Mouse (Mus musculus): ENCODE measurements around the gene Vmn1r4. TPM values are rescaled to one million over a fixed set of nuclear protein-coding genes. Genes with fewer than 3 reads are reported as not detected.

The Vmn1r4 gene
- polyA plus RNA-seq, 1 experiment, result 0.18 TPM

DNA sequence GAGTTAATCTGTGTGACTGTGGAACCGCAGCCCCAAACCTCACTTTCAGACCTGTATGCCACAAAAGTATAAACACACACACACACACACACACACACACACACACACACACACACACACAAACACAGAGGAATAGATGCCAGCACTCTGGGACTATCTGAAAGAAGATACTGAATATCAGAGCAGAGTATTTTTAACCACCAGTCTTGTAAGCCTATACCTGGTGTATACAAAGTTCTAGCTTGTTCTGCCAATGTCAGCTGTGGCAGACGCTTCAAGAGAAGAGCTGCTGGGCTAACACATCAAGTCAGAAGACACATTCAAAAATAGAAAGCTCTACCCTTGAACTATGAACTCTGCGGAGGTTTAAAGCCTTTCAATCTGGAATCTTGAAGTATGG lies 24.2 kb upstream of the Vmn1r4 start:
- TF ChIP-seq CTCF (IDR thresholded peaks at IDR 0.05; ENCODE audit: borderline replicate concordance, control insufficient read depth, extremely low read depth, insufficient read depth, low read length, poor library complexity) (no peak), POLR2A (IDR thresholded peaks at IDR 0.05; ENCODE audit: control insufficient read depth, extremely low read depth, insufficient read depth, low read length, poor library complexity) (no peak)
- Histone ChIP-seq H3K4me1 (replicated peaks; ENCODE audit: control insufficient read depth, insufficient read depth, low read length) (peaks cover 4% of the 10 kb centered on the region; the same call in 1 of the 2 replicates), H3K36me3 (ENCODE audit: control insufficient read depth, insufficient read depth, low read length) (no peaks in the 10 kb centered on the region), H3K27ac (ENCODE audit: control insufficient read depth, insufficient read depth, low read length) (no peak overlapping the region), H3K4me3 (ENCODE audit: control insufficient read depth, insufficient read depth, low read length) (no peak overlapping the region), H3K27me3 (ENCODE audit: control insufficient read depth, insufficient read depth, low read length) (no peaks in the 10 kb centered on the region)
- DNase-seq, result no peak
- WGBS, result 77% methylated on average over 3 of the region's 3 CpGs

DNA sequence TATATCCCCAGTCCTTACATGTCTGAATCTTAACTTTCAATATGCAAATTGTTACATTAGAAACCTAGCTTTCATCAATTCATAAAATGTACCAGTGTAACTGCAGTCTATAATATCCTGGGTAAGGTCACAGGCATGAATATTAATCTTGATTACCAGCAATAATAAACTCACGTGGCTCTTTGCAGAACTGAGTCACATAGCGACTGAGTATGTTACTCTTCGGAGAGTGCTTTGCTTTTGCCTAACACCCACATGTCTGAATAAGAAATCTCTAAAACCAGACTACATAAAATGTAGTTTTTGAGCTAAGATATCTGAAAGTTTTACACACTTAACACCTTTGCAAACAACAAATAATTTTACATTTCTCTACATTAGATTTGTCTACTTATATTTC lies 22.5 kb upstream of the Vmn1r4 start:
- Histone ChIP-seq H3K36me3 (ENCODE audit: control insufficient read depth, insufficient read depth, low read length) (no peaks in the 10 kb centered on the region), H3K4me3 (ENCODE audit: control insufficient read depth, insufficient read depth, low read length) (no peak overlapping the region), H3K27ac (ENCODE audit: control insufficient read depth, insufficient read depth, low read length) (no peak overlapping the region), H3K4me1 (replicated peaks; ENCODE audit: control insufficient read depth, insufficient read depth, low read length) (peaks cover 4% of the 10 kb centered on the region; the same call in 1 of the 2 replicates), H3K27me3 (ENCODE audit: control insufficient read depth, insufficient read depth, low read length) (no peaks in the 10 kb centered on the region)
- 50% methylated on average over 3 of the region's 3 CpGs for WGBS
- no peak for DNase-seq
- TF ChIP-seq POLR2A (IDR thresholded peaks at IDR 0.05; ENCODE audit: control insufficient read depth, extremely low read depth, insufficient read depth, low read length, poor library complexity), result no peak
- no peak for TF ChIP-seq CTCF (IDR thresholded peaks at IDR 0.05; ENCODE audit: borderline replicate concordance, control insufficient read depth, extremely low read depth, insufficient read depth, low read length, poor library complexity)

DNA sequence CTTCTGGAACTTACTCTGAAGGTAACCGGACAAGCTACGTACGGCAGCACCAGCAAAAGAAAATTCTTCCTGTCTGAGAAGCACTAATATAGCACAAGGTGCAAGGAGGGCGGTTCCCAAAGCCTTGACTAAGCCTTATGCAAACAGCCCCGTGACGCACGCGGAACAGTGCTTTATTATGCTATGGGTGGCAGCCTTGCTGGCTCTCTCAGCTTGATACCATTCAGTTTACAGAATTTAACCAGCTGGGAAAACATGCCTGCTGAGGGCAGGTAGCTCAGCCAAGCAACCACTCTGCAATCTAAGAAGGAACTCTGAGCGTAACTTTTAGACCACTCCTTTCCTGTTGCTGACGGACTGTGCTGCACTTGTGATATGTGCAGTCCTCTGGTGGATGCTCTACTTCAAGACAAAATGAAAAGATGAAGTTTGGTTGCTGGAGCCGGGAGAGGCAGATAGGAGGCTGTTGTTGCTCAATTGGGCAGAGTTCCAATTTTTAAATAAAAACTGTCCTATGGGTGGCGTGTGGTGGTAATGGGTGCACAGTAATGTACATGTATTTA lies 21.9 kb upstream of the Vmn1r4 start:
- peak; percentile 58 for DNase-seq
- no peaks in the 10 kb centered on the region for H3K27me3 ChIP-seq (ENCODE audit: control insufficient read depth, insufficient read depth, low read length)
- H3K36me3 ChIP-seq (ENCODE audit: control insufficient read depth, insufficient read depth, low read length), result no peaks in the 10 kb centered on the region
- H3K27ac ChIP-seq (ENCODE audit: control insufficient read depth, insufficient read depth, low read length), result peak overlapping the region; percentile 56; the same call in 1 of the 2 replicates
- peaks cover 4% of the 10 kb centered on the region; the same call in 1 of the 2 replicates for H3K4me1 ChIP-seq (replicated peaks; ENCODE audit: control insufficient read depth, insufficient read depth, low read length)
- no peak for TF ChIP-seq POLR2A (IDR thresholded peaks at IDR 0.05; ENCODE audit: control insufficient read depth, extremely low read depth, insufficient read depth, low read length, poor library complexity)
- TF ChIP-seq CTCF (IDR thresholded peaks at IDR 0.05; ENCODE audit: borderline replicate concordance, control insufficient read depth, extremely low read depth, insufficient read depth, low read length, poor library complexity), result no peak
- WGBS, result 10% methylated on average over 12 of the region's 12 CpGs
- H3K4me3 ChIP-seq (ENCODE audit: control insufficient read depth, insufficient read depth, low read length), result peak overlapping the region; percentile 38

DNA sequence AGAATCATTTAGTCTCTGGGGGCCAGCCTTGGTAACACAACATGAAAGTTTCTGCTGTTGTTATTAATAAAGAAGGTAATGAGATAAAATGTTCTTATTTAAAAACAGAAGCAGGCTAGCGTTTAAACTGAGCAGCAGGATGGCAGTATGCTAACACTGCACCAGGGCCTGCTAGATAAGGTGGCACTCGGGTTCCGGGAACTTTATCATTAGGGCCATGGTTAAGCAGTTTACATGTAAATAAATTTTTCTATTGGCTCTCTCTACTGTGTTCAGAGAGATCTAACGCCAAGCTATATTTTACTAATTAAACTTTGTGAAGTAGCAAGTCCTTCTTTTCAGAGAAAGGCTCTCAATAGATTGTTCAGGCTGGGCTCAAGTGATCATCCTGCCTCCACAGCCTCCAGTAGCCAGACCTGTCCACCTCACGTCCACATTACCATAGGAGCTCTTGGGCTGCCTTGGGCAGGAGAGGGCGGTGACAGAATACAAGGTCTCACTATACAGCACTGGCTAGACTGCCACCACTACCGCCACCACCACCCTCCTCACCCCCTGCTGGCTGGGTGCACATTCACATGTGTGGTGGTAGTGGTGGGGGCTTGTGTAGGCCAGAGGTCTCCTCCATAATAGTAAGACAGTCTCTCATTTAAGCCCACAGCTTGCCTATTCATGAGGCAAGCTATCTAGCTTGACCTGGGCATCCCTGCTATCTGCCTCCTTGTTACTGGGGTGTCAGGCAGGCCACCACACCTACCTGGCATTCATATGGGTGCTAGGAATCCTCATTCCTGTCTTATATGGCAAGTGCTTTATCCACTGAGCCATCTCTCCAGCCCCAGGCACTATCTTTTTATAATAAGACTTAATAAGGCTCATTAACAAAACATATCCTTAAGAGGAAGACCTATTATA lies 21.0 kb upstream of the Vmn1r4 start:
- H3K36me3 ChIP-seq (ENCODE audit: control insufficient read depth, insufficient read depth, low read length), result no peaks in the 10 kb centered on the region
- H3K4me3 ChIP-seq (ENCODE audit: control insufficient read depth, insufficient read depth, low read length), result no peak overlapping the region

DNA sequence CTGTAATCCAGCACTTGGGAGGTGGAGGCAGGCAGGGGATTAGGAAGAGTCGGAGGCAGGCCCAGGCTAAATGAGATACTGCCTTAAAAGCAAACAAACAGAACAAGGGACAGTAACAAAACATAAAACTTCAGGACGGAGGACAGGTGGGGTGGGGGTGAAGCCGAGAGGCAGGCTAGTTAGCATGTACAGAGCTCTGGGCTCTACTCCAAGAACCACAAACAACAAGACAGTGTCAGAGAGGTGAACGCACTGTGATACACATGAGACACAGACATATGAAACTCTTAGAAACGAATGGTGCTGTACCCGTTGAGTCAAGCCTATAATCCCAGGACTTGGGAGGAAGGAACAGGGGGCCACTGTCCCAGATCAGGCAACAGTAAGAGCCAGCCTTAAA lies 20.0 kb upstream of the Vmn1r4 start:
- no peak for DNase-seq
- TF ChIP-seq POLR2A (IDR thresholded peaks at IDR 0.05; ENCODE audit: control insufficient read depth, extremely low read depth, insufficient read depth, low read length, poor library complexity) (no peak), CTCF (IDR thresholded peaks at IDR 0.05; ENCODE audit: borderline replicate concordance, control insufficient read depth, extremely low read depth, insufficient read depth, low read length, poor library complexity) (no peak)
- Histone ChIP-seq H3K36me3 (ENCODE audit: control insufficient read depth, insufficient read depth, low read length) (no peaks in the 10 kb centered on the region), H3K4me3 (ENCODE audit: control insufficient read depth, insufficient read depth, low read length) (no peak overlapping the region), H3K27ac (ENCODE audit: control insufficient read depth, insufficient read depth, low read length) (no peak overlapping the region), H3K27me3 (ENCODE audit: control insufficient read depth, insufficient read depth, low read length) (no peaks in the 10 kb centered on the region), H3K4me1 (replicated peaks; ENCODE audit: control insufficient read depth, insufficient read depth, low read length) (peaks cover 4% of the 10 kb centered on the region; the same call in 1 of the 2 replicates)
- 78% methylated on average over 6 of the region's 6 CpGs for WGBS

More for the DNA sequence above, 21.0 kb upstream of the Vmn1r4 start:
- no peak for DNase-seq
- H3K27ac ChIP-seq (ENCODE audit: control insufficient read depth, insufficient read depth, low read length), result no peak overlapping the region
- 97% methylated on average over 7 of the region's 7 CpGs for WGBS
- TF ChIP-seq POLR2A (IDR thresholded peaks at IDR 0.05; ENCODE audit: control insufficient read depth, extremely low read depth, insufficient read depth, low read length, poor library complexity) (no peak), CTCF (IDR thresholded peaks at IDR 0.05; ENCODE audit: borderline replicate concordance, control insufficient read depth, extremely low read depth, insufficient read depth, low read length, poor library complexity) (no peak)
- no peaks in the 10 kb centered on the region for H3K27me3 ChIP-seq (ENCODE audit: control insufficient read depth, insufficient read depth, low read length)
- H3K4me1 ChIP-seq (replicated peaks; ENCODE audit: control insufficient read depth, insufficient read depth, low read length), result peaks cover 4% of the 10 kb centered on the region; the same call in 1 of the 2 replicates

DNA sequence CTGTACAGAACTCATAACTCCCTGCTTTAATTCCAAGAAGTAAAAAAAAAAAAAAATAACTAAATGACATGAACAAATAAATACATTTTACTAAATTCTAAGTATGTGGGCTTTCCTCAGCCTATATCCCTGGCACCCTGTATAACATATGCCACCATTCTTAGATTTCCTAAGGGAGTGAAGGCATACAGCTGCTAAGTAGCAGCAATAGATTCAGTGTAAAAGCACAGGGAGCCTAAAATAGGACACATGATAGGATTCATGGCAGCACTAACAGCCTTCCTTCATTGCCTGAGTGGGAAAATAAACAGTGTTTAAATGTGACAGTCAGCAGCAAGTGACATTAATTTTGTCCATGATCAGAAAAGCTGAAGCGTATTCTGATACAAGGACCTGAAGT lies 19.5 kb upstream of the Vmn1r4 start:
- H3K4me3 ChIP-seq (ENCODE audit: control insufficient read depth, insufficient read depth, low read length), result no peak overlapping the region
- H3K27ac ChIP-seq (ENCODE audit: control insufficient read depth, insufficient read depth, low read length), result no peak overlapping the region
- H3K4me1 ChIP-seq (replicated peaks; ENCODE audit: control insufficient read depth, insufficient read depth, low read length), result peaks cover 4% of the 10 kb centered on the region; the same call in 1 of the 2 replicates
- 93% methylated on average over 1 of the region's 1 CpGs for WGBS
- TF ChIP-seq POLR2A (IDR thresholded peaks at IDR 0.05; ENCODE audit: control insufficient read depth, extremely low read depth, insufficient read depth, low read length, poor library complexity) (no peak), CTCF (IDR thresholded peaks at IDR 0.05; ENCODE audit: borderline replicate concordance, control insufficient read depth, extremely low read depth, insufficient read depth, low read length, poor library complexity) (no peak)
- H3K27me3 ChIP-seq (ENCODE audit: control insufficient read depth, insufficient read depth, low read length), result no peaks in the 10 kb centered on the region
- no peaks in the 10 kb centered on the region for H3K36me3 ChIP-seq (ENCODE audit: control insufficient read depth, insufficient read depth, low read length)
- DNase-seq, result no peak
